ENCODE assay signal across 8 mouse cellular contexts in the genomic region with DNA sequence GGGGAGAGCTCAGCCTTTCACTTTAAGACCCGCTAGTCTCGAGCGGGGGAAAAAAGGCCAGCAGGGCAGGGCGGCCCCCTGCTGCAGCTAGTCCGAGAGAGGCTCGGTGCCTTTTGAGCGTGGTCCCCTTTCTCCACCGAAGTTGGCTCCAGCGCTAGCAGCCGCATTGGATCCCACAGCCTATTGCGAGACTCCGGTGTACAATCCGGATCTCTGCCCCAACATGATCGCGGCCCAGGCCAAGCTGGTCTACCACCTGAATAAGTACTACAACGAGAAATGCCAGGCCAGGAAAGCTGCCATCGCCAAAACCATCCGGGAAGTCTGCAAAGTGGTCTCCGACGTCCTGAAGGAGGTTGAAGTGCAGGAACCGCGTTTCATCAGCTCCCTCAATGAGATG. TPM values are rescaled to one million over a fixed set of nuclear protein-coding genes. Genes with fewer than 3 reads are reported as not detected.
DNase-seq lines count a peak whose midpoint lies in the region; ATAC-seq and TF ChIP-seq lines count a peak whose summit lies in the region.

No protein-coding gene starts in this region.

- peak overlapping the region; percentile 48; the same call in 1 of the 2 replicates for H3K27ac ChIP-seq in forebrain, embryonic 13.5 days
- peak overlapping the region; percentile 97 for H3K27ac ChIP-seq in hindbrain, postnatal 0 days

- peak overlapping the region; percentile 56 for H3K9ac ChIP-seq in forebrain, embryonic 13.5 days
- H3K9ac ChIP-seq in hindbrain, postnatal 0 days (replicated peaks; ENCODE audit: low read length) = peak overlapping the region; percentile 80

- TF ChIP-seq CTCF in hindbrain, postnatal 0 days (IDR thresholded peaks at IDR 0.05; ENCODE audit: low read depth) = no peak

- H3K36me3 ChIP-seq in forebrain, embryonic 13.5 days (ENCODE audit: poor library complexity, severe bottlenecking) = no peaks in the 10 kb centered on the region
- no peaks in the 10 kb centered on the region for H3K36me3 ChIP-seq in hindbrain, postnatal 0 days (ENCODE audit: insufficient read depth, low read length)

- H3K4me3 ChIP-seq in forebrain, embryonic 13.5 days = peak overlapping the region; percentile 31
- H3K4me3 ChIP-seq in hindbrain, postnatal 0 days (ENCODE audit: low read length) = peak overlapping the region; percentile 51

- no peak for ATAC-seq in forebrain, embryonic 13.5 days
- peak; percentile 3; the same call in 1 of the 2 replicates for ATAC-seq in hindbrain, postnatal 0 days

- H3K9me3 ChIP-seq in forebrain, embryonic 13.5 days (replicated peaks) = no peaks in the 10 kb centered on the region
- H3K9me3 ChIP-seq in hindbrain, postnatal 0 days (ENCODE audit: low read length) = no peaks in the 10 kb centered on the region

- H3K4me1 ChIP-seq in forebrain, embryonic 13.5 days = peaks cover 46% of the 10 kb centered on the region
- H3K4me1 ChIP-seq in hindbrain, postnatal 0 days (ENCODE audit: insufficient read depth, low read length) = no peaks in the 10 kb centered on the region

- peak overlapping the region; percentile 57 for H3K4me2 ChIP-seq in forebrain, embryonic 13.5 days
- peak overlapping the region; percentile 61 for H3K4me2 ChIP-seq in hindbrain, postnatal 0 days (ENCODE audit: low read depth, low read length)

- WGBS in forebrain, embryonic 13.5 days = 2% methylated on average over 22 of the region's 22 CpGs
- 14% methylated on average over 22 of the region's 22 CpGs for WGBS in hindbrain, postnatal 0 days

- peaks cover 86% of the 10 kb centered on the region for H3K27me3 ChIP-seq in forebrain, embryonic 13.5 days
- H3K27me3 ChIP-seq in hindbrain, postnatal 0 days (ENCODE audit: insufficient read depth, low read length) = no peaks in the 10 kb centered on the region

- DNase-seq in kidney, adult 9 months = peak; percentile 11
- DNase-seq in kidney, postnatal 25 days = no peak
- DNase-seq in R1 (ENCODE audit: low read depth, low spot score) = peak; percentile 27
- no peak for DNase-seq in hindbrain, postnatal 0 days (ENCODE audit: low spot score)
- DNase-seq in mesoderm, embryonic 11.5 days (ENCODE audit: low read depth, low spot score) = peak; percentile 34
- no peak for DNase-seq in retina, embryonic 14.5 days (ENCODE audit: low spot score)
- no peak for DNase-seq in thymus, postnatal 14 days

RNA-seq across cellular contexts. Expression of a gene that starts 0.5 kb away (rescaled TPM):
- polyA plus RNA-seq in forebrain, embryonic 13.5 days (2015; fragmentation: Nextera tagmentation; extraction: Ambion mirVana) = 16.1 and 42.0 TPM in 2 replicates
- total RNA-seq in hindbrain, postnatal 0 days (2014; rRNA removed) = 132 and 137 TPM in 2 replicates
- polyA plus RNA-seq in hindbrain, postnatal 0 days (2015; fragmentation: Nextera tagmentation; extraction: Ambion mirVana) = 175 and 179 TPM in 2 replicates

Comparison
In these comparisons a context has a peak if more than half of its experiments do, and no peak if none do; other contexts are left out.
1. DNase-seq: peak in kidney, adult 9 months (single experiment), R1 (single experiment) and mesoderm, embryonic 11.5 days (single experiment); none in kidney, postnatal 25 days (0 of 2), hindbrain, postnatal 0 days (single experiment), retina, embryonic 14.5 days (single experiment) and thymus, postnatal 14 days (single experiment).